In genomic region chr4:97995911-97996712, GRCm38 (mm10) we compare ENCODE assay signal across 18 mouse cellular contexts.
DNase-seq lines count a peak whose midpoint lies in the region; ATAC-seq lines count a peak whose summit lies in the region.
"Had no signal": no experiment of that assay in that cellular context is flagged by ENCODE, and none has a peak within 500 bp of the region (broad histone marks: within the 10 kb centered on the region; RNA-seq: fewer than 3 reads in every experiment).

No protein-coding gene starts in this region.

- WGBS in forebrain, embryonic 15.5 days: 77% methylated on average over 8 of the region's 8 CpGs
- 94% methylated on average over 8 of the region's 8 CpGs for WGBS in forebrain, embryonic 10.5 days
- 82% methylated on average over 8 of the region's 8 CpGs for WGBS in hindbrain, embryonic 13.5 days
- 84% methylated on average over 8 of the region's 8 CpGs for WGBS in hindbrain, embryonic 12.5 days
- 86% methylated on average over 8 of the region's 8 CpGs for WGBS in limb, embryonic 12.5 days

- peak overlapping the region; percentile 31; the same call in 1 of the 2 replicates for H3K27ac ChIP-seq in forebrain, embryonic 15.5 days (replicated peaks)
- no peak overlapping the region for H3K27ac ChIP-seq in forebrain, embryonic 10.5 days
- H3K27ac ChIP-seq in hindbrain, embryonic 13.5 days: peak overlapping the region; percentile 56; the same call in 1 of the 2 replicates
- H3K27ac ChIP-seq in hindbrain, embryonic 12.5 days: no peak overlapping the region
- peak overlapping the region; percentile 13; the same call in 1 of the 2 replicates for H3K27ac ChIP-seq in limb, embryonic 12.5 days
- H3K27ac ChIP-seq: embryonic facial prominence, embryonic 13.5 days; liver, embryonic 14.5 days; midbrain, embryonic 10.5 days had no signal

- peaks cover 23% of the 10 kb centered on the region for H3K4me1 ChIP-seq in forebrain, embryonic 15.5 days
- peaks cover 16% of the 10 kb centered on the region for H3K4me1 ChIP-seq in forebrain, embryonic 10.5 days
- peaks cover 6% of the 10 kb centered on the region for H3K4me1 ChIP-seq in hindbrain, embryonic 13.5 days (replicated peaks)
- H3K4me1 ChIP-seq in hindbrain, embryonic 12.5 days: 0 out of 2 replicates have a peak, but pooled peaks cover 4% of the 10 kb centered on the region
- no peaks in the 10 kb centered on the region for H3K4me1 ChIP-seq in limb, embryonic 12.5 days (replicated peaks)

- no peak overlapping the region for H3K4me2 ChIP-seq in forebrain, embryonic 15.5 days (replicated peaks)
- no peak overlapping the region for H3K4me2 ChIP-seq in hindbrain, embryonic 13.5 days
- no peak overlapping the region for H3K4me2 ChIP-seq in hindbrain, embryonic 12.5 days (replicated peaks)
- no peak overlapping the region for H3K4me2 ChIP-seq in limb, embryonic 12.5 days
- H3K4me2 ChIP-seq: embryonic facial prominence, embryonic 13.5 days had no signal

- no peaks in the 10 kb centered on the region for H3K36me3 ChIP-seq in forebrain, embryonic 15.5 days
- H3K36me3 ChIP-seq in forebrain, embryonic 10.5 days (replicated peaks): no peaks in the 10 kb centered on the region; the same call in 1 of the 2 replicates
- H3K36me3 ChIP-seq in hindbrain, embryonic 13.5 days: no peaks in the 10 kb centered on the region
- no peaks in the 10 kb centered on the region for H3K36me3 ChIP-seq in hindbrain, embryonic 12.5 days
- H3K36me3 ChIP-seq in limb, embryonic 12.5 days: 0 out of 2 replicates have a peak, but pooled peaks cover 3% of the 10 kb centered on the region
- H3K36me3 ChIP-seq: midbrain, embryonic 10.5 days had no signal

- DNase-seq in forebrain, embryonic 10.5 days (ENCODE audit: extremely low spot score, low spot score): no peak
- DNase-seq in thymus, postnatal 14 days: peak; percentile 35
- DNase-seq in thymus, postnatal 10 days (ENCODE audit: low spot score in 2 of 2): no peak
- DNase-seq in testis, postnatal 14 days (ENCODE audit: low spot score): no peak
- DNase-seq: cerebellum, adult 11 months; kidney, adult 18-20 months; kidney, postnatal 36 days; layer of hippocampus, postnatal 36 days; left cerebral cortex, postnatal 4 days; lung, postnatal 36 days; retina, postnatal 1 day had no signal

- no peak overlapping the region for H3K9ac ChIP-seq in forebrain, embryonic 15.5 days (replicated peaks)
- H3K9ac ChIP-seq in hindbrain, embryonic 13.5 days: no peak overlapping the region
- H3K9ac ChIP-seq in hindbrain, embryonic 12.5 days: no peak overlapping the region
- H3K9ac ChIP-seq in limb, embryonic 12.5 days (replicated peaks): no peak overlapping the region
- H3K9ac ChIP-seq: embryonic facial prominence, embryonic 13.5 days; liver, embryonic 14.5 days had no signal

- H3K9me3 ChIP-seq in forebrain, embryonic 15.5 days: no peaks in the 10 kb centered on the region
- no peaks in the 10 kb centered on the region for H3K9me3 ChIP-seq in forebrain, embryonic 10.5 days
- H3K9me3 ChIP-seq in hindbrain, embryonic 13.5 days: no peaks in the 10 kb centered on the region
- H3K9me3 ChIP-seq in hindbrain, embryonic 12.5 days (replicated peaks): no peaks in the 10 kb centered on the region
- H3K9me3 ChIP-seq in limb, embryonic 12.5 days: no peaks in the 10 kb centered on the region
- H3K9me3 ChIP-seq: embryonic facial prominence, embryonic 13.5 days; midbrain, embryonic 10.5 days had no signal

- no peak for ATAC-seq in forebrain, embryonic 15.5 days (replicated peaks)
- ATAC-seq in hindbrain, embryonic 13.5 days (ENCODE audit: low FRiP score): no peak
- no peak for ATAC-seq in hindbrain, embryonic 12.5 days (ENCODE audit: low FRiP score)
- no peak for ATAC-seq in limb, embryonic 12.5 days (ENCODE audit: insufficient number of reproducible peaks, insufficient read depth, low FRiP score, low TSS enrichment, low read depth)

- H3K27me3 ChIP-seq in forebrain, embryonic 15.5 days: no peaks in the 10 kb centered on the region
- peaks cover 20% of the 10 kb centered on the region for H3K27me3 ChIP-seq in forebrain, embryonic 10.5 days (ENCODE audit: poor library complexity, severe bottlenecking)
- no peaks in the 10 kb centered on the region for H3K27me3 ChIP-seq in hindbrain, embryonic 13.5 days
- no peaks in the 10 kb centered on the region for H3K27me3 ChIP-seq in hindbrain, embryonic 12.5 days
- no peaks in the 10 kb centered on the region for H3K27me3 ChIP-seq in limb, embryonic 12.5 days
- H3K27me3 ChIP-seq: embryonic facial prominence, embryonic 13.5 days had no signal

- no peak overlapping the region for H3K4me3 ChIP-seq in forebrain, embryonic 15.5 days
- no peak overlapping the region for H3K4me3 ChIP-seq in forebrain, embryonic 10.5 days
- H3K4me3 ChIP-seq in hindbrain, embryonic 13.5 days: no peak overlapping the region
- H3K4me3 ChIP-seq in hindbrain, embryonic 12.5 days: no peak overlapping the region
- H3K4me3 ChIP-seq in limb, embryonic 12.5 days (replicated peaks): no peak overlapping the region
- H3K4me3 ChIP-seq: embryonic facial prominence, embryonic 13.5 days; midbrain, embryonic 10.5 days had no signal

Comparison
In these comparisons a context has a peak if more than half of its experiments do, and no peak if none do; other contexts are left out.
1. H3K27ac ChIP-seq: peak in forebrain, embryonic 15.5 days (single experiment), hindbrain, embryonic 13.5 days (single experiment) and limb, embryonic 12.5 days (single experiment); none in forebrain, embryonic 10.5 days (single experiment) and hindbrain, embryonic 12.5 days (single experiment).